8 mouse cellular contexts compared by ENCODE assay signal in the genomic region with DNA sequence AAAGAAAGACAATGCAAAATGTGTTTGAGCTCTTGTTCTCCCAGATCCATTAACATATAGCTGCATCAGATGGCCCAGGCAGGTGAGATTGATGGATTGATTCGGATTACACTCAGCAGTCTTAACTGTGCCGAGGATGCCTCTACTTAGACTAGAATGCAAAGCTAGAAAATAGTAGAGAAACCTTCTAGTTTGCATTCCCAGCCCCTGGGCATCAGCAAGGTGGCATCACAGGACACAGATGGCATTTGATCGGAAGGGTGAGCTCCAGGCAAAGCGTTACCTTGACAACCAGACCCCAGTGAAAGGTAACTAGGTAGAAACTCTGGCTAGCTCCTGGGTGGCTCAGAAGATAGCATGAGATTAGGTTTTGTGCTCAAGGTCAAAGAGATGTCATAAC. TPM values are rescaled to one million over a fixed set of nuclear protein-coding genes. Genes with fewer than 3 reads are reported as not detected.
DNase-seq lines count a peak whose midpoint lies in the region; ATAC-seq and TF ChIP-seq lines count a peak whose summit lies in the region.

No protein-coding gene starts in this region.

- H3K9me3 ChIP-seq in heart, embryonic 10.5 days: no peaks in the 10 kb centered on the region
- H3K9me3 ChIP-seq in G1E (replicated peaks): peaks cover 5% of the 10 kb centered on the region
- no peaks in the 10 kb centered on the region for H3K9me3 ChIP-seq in forebrain, embryonic 14.5 days (replicated peaks; ENCODE audit: control insufficient read depth, low read length)
- H3K9me3 ChIP-seq in liver, postnatal 0 days (ENCODE audit: low read length): peaks cover 4% of the 10 kb centered on the region; the same call in 1 of the 2 replicates

- H3K4me1 ChIP-seq in heart, embryonic 10.5 days: peaks cover 5% of the 10 kb centered on the region; the same call in 1 of the 2 replicates
- peaks cover 52% of the 10 kb centered on the region for H3K4me1 ChIP-seq in G1E (ENCODE audit: insufficient read depth, low read depth, low read length)
- H3K4me1 ChIP-seq in forebrain, embryonic 14.5 days (ENCODE audit: control insufficient read depth, insufficient read depth, low read length): no peaks in the 10 kb centered on the region
- H3K4me1 ChIP-seq in liver, postnatal 0 days (ENCODE audit: insufficient read depth): peaks cover 21% of the 10 kb centered on the region

- no peak for DNase-seq in heart, embryonic 10.5 days (ENCODE audit: low spot score)
- DNase-seq in heart, postnatal 36 days: no peak
- DNase-seq in G1E (ENCODE audit: low spot score) (no peak), MN1 (ENCODE audit: low spot score) (no peak)
- DNase-seq in forebrain, embryonic 14.5 days (ENCODE audit: low spot score): no peak
- no peak for DNase-seq in liver, postnatal 0 days
- no peak for DNase-seq in right cerebral cortex, postnatal 4 days
- DNase-seq in frontal cortex, postnatal 10 days (ENCODE audit: low spot score in 2 of 2): no peak

- peak overlapping the region; percentile 67 for H3K4me3 ChIP-seq in heart, embryonic 10.5 days
- peak overlapping the region; percentile 84; the same call in 1 of the 2 replicates for H3K4me3 ChIP-seq in G1E (ENCODE audit: low read depth, low read length)
- H3K4me3 ChIP-seq in forebrain, embryonic 14.5 days (ENCODE audit: low read depth, low read length): peak overlapping the region; percentile 53
- peak overlapping the region; percentile 84 for H3K4me3 ChIP-seq in liver, postnatal 0 days (ENCODE audit: low read depth, low read length)

- H3K27ac ChIP-seq in heart, embryonic 10.5 days: no peak overlapping the region
- no peak overlapping the region for H3K27ac ChIP-seq in forebrain, embryonic 14.5 days (ENCODE audit: low read depth, low read length)
- H3K27ac ChIP-seq in liver, postnatal 0 days (ENCODE audit: low read depth): peak overlapping the region; percentile 92; the same call in 1 of the 2 replicates

- TF ChIP-seq CTCF in G1E (IDR thresholded peaks at IDR 0.05; ENCODE audit: low read depth, low read length): no peak
- TF ChIP-seq CTCF in liver, postnatal 0 days (IDR thresholded peaks at IDR 0.05; ENCODE audit: low read depth): no peak

- peak overlapping the region; percentile 91 for H3K4me2 ChIP-seq in forebrain, embryonic 14.5 days (ENCODE audit: low read length)
- H3K4me2 ChIP-seq in liver, postnatal 0 days (ENCODE audit: low read depth, low read length): peak overlapping the region; percentile 72

- H3K36me3 ChIP-seq in heart, embryonic 10.5 days: no peaks in the 10 kb centered on the region
- H3K36me3 ChIP-seq in G1E (replicated peaks): peaks cover 24% of the 10 kb centered on the region
- H3K36me3 ChIP-seq in forebrain, embryonic 14.5 days (ENCODE audit: control insufficient read depth, insufficient read depth, low read length): no peaks in the 10 kb centered on the region
- H3K36me3 ChIP-seq in liver, postnatal 0 days (replicated peaks; ENCODE audit: insufficient read depth, low read length): peaks cover 4% of the 10 kb centered on the region; the same call in 1 of the 2 replicates

- intact Hi-C loops in heart, postnatal 36 days (cut with DNase I): no loop called here

- 44% methylated on average over 4 of the region's 4 CpGs for WGBS in heart, embryonic 10.5 days
- 31% methylated on average over 4 of the region's 4 CpGs for WGBS in forebrain, embryonic 14.5 days
- 40% methylated on average over 4 of the region's 4 CpGs for WGBS in liver, postnatal 0 days (ENCODE audit: insufficient replicate concordance)

- TF ChIP-seq EP300 in liver, postnatal 0 days (IDR thresholded peaks at IDR 0.05; ENCODE audit: low read depth): no peak

- ATAC-seq in G1E (ENCODE audit: extremely low read depth, insufficient number of reproducible peaks, low FRiP score, poor library complexity, severe bottlenecking): no peak
- peak; percentile 21; the same call in 1 of the 2 replicates for ATAC-seq in forebrain, embryonic 14.5 days
- ATAC-seq in liver, postnatal 0 days: peak; percentile 2; the same call in 1 of the 2 replicates

- H3K27me3 ChIP-seq in heart, embryonic 10.5 days (ENCODE audit: insufficient read depth, poor library complexity, severe bottlenecking): no peaks in the 10 kb centered on the region
- no peaks in the 10 kb centered on the region for H3K27me3 ChIP-seq in G1E (ENCODE audit: insufficient read depth, low read length)
- peaks cover 4% of the 10 kb centered on the region; the same call in 1 of the 2 replicates for H3K27me3 ChIP-seq in forebrain, embryonic 14.5 days (replicated peaks; ENCODE audit: control insufficient read depth, insufficient read depth, low read length)
- H3K27me3 ChIP-seq in liver, postnatal 0 days (ENCODE audit: insufficient read depth, low read length): no peaks in the 10 kb centered on the region

- no peak overlapping the region for H3K9ac ChIP-seq in forebrain, embryonic 14.5 days (ENCODE audit: low read length)
- no peak overlapping the region for H3K9ac ChIP-seq in liver, postnatal 0 days (replicated peaks)

RNA-seq across cellular contexts. Expression of a gene that starts 0.4 kb away (rescaled TPM):
- 10.0 and 13.2 TPM in 2 replicates for polyA plus RNA-seq in heart, embryonic 10.5 days (2016; fragmentation: Nextera tagmentation; extraction: Ambion mirVana)
- 10 to 100 TPM; 64.7 to 65.2 TPM for total RNA-seq in heart, postnatal 36 days (2021)
- total RNA-seq in G1E (2014; fragmentation: Nextera tagmentation) (65.2 and 68.0 TPM in 2 replicates), G1E (2017) (117 and 139 TPM in 2 replicates)
- polyA plus RNA-seq in G1E (2012): 29.3 and 30.3 TPM in 2 replicates
- 4.5 and 6.8 TPM in 2 replicates for polyA plus RNA-seq in forebrain, embryonic 14.5 days (2014; fragmentation: Nextera tagmentation; extraction: Ambion mirVana)
- 41.0 and 42.0 TPM in 2 replicates for polyA plus RNA-seq in liver, postnatal 0 days (2015; fragmentation: Nextera tagmentation; extraction: Ambion mirVana)

RNA-seq across cellular contexts. Expression of a gene that starts 51.7 kb away (rescaled TPM):
- polyA plus RNA-seq in heart, embryonic 10.5 days (2016; fragmentation: Nextera tagmentation; extraction: Ambion mirVana): 31.8 and 43.5 TPM in 2 replicates
- under 1 TPM; 0.11 to 0.33 TPM for total RNA-seq in heart, postnatal 36 days (2021)
- total RNA-seq in G1E (2014; fragmentation: Nextera tagmentation): 94.5 and 118 TPM in 2 replicates
- total RNA-seq in G1E (2017): 97.5 and 100 TPM in 2 replicates
- 36.4 and 48.7 TPM in 2 replicates for polyA plus RNA-seq in G1E (2012)
- polyA plus RNA-seq in forebrain, embryonic 14.5 days (2014; fragmentation: Nextera tagmentation; extraction: Ambion mirVana): 14.8 and 17.9 TPM in 2 replicates
- 10.5 and 12.2 TPM in 2 replicates for polyA plus RNA-seq in liver, postnatal 0 days (2015; fragmentation: Nextera tagmentation; extraction: Ambion mirVana)
